Comparison of ENCODE assay signal across 8 mouse cellular contexts in the genomic region with DNA sequence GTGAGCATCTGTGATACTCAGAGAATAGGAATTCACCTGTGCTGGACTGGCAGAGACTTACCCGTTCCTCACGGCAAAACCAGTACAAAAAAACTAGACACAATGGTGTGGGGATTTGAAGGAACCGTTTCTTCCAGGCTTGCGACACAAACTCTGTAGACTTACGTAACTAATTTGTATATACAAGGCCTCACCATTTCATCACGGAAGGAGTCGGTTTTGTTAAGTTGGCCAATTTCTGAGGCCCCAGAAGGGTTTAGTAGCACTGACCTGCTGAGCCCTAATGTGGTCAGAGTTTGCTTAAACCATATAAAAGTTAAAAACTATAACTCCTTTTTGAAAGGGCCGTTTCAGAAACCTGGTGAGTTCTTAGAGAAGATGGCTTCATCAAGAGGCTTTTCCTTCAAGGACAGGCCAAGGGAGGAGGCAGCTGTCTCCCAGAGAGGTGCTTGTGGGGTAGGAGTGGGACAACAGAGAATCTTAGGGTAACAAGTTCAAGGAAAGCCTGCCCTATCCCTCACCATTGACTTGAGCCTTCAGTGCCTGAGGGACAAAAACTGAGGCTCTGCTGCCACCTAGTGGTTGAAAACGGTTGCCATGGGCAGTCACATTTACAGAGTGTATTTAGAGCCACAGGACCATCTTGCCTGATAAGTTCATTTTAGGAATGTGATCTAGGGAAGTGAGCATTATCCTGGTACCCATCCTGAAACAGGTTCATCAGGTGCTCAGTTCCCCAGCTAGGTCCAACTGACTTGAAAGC.
DNase-seq lines count a peak whose midpoint lies in the region; ATAC-seq and TF ChIP-seq lines count a peak whose summit lies in the region.

No protein-coding gene starts in this region.

- no peaks in the 10 kb centered on the region for H3K9me3 ChIP-seq in heart, embryonic 10.5 days
- no peaks in the 10 kb centered on the region for H3K9me3 ChIP-seq in liver, embryonic 13.5 days (replicated peaks)
- H3K9me3 ChIP-seq in stomach, embryonic 15.5 days = no peaks in the 10 kb centered on the region

- no peak overlapping the region for H3K4me3 ChIP-seq in bone marrow, adult 2 months (replicated peaks; ENCODE audit: control insufficient read depth, low read depth, low read length)
- no peak overlapping the region for H3K4me3 ChIP-seq in embryonic fibroblast, embryonic 13.5 days (ENCODE audit: insufficient read depth, low read length)
- no peak overlapping the region for H3K4me3 ChIP-seq in heart, embryonic 10.5 days
- H3K4me3 ChIP-seq in liver, embryonic 13.5 days (replicated peaks) = no peak overlapping the region
- no peak overlapping the region for H3K4me3 ChIP-seq in stomach, embryonic 15.5 days (replicated peaks)

- ATAC-seq in liver, embryonic 13.5 days (ENCODE audit: low read depth) = 0 out of 2 replicates have a peak, but pooled peaks have one; percentile 29
- peak; percentile 43; the same call in 1 of the 2 replicates for ATAC-seq in stomach, embryonic 15.5 days (ENCODE audit: insufficient read depth, low FRiP score, low read depth)

- H3K27me3 ChIP-seq in heart, embryonic 10.5 days (ENCODE audit: insufficient read depth, poor library complexity, severe bottlenecking) = no peaks in the 10 kb centered on the region
- H3K27me3 ChIP-seq in liver, embryonic 13.5 days = no peaks in the 10 kb centered on the region
- H3K27me3 ChIP-seq in stomach, embryonic 15.5 days (replicated peaks) = no peaks in the 10 kb centered on the region

- no peak overlapping the region for H3K9ac ChIP-seq in liver, embryonic 13.5 days
- no peak overlapping the region for H3K9ac ChIP-seq in stomach, embryonic 15.5 days

- 31% methylated on average over 9 of the region's 9 CpGs for WGBS in bone marrow, adult 2 months
- WGBS in heart, embryonic 10.5 days = 68% methylated on average over 9 of the region's 9 CpGs
- WGBS in liver, embryonic 13.5 days (ENCODE audit: insufficient replicate concordance) = 51% methylated on average over 9 of the region's 9 CpGs
- WGBS in stomach, embryonic 15.5 days = 66% methylated on average over 9 of the region's 9 CpGs

- TF ChIP-seq POLR2A in bone marrow, adult 2 months (IDR thresholded peaks at IDR 0.05; ENCODE audit: borderline replicate concordance, control insufficient read depth, low read depth, low read length) = no peak
- no peak for TF ChIP-seq POLR2A in embryonic fibroblast, embryonic 13.5 days (IDR thresholded peaks at IDR 0.05; ENCODE audit: low read depth, low read length)

- H3K4me2 ChIP-seq in liver, embryonic 13.5 days = no peak overlapping the region
- no peak overlapping the region for H3K4me2 ChIP-seq in stomach, embryonic 15.5 days

- H3K27ac ChIP-seq in bone marrow, adult 2 months (ENCODE audit: control insufficient read depth, insufficient read depth, low read depth, low read length, poor library complexity) = peak overlapping the region; percentile 80
- no peak overlapping the region for H3K27ac ChIP-seq in embryonic fibroblast, embryonic 13.5 days (ENCODE audit: insufficient read depth, low read length)
- no peak overlapping the region for H3K27ac ChIP-seq in heart, embryonic 10.5 days
- no peak overlapping the region for H3K27ac ChIP-seq in liver, embryonic 13.5 days
- no peak overlapping the region for H3K27ac ChIP-seq in stomach, embryonic 15.5 days

- no peaks in the 10 kb centered on the region for H3K36me3 ChIP-seq in heart, embryonic 10.5 days
- no peaks in the 10 kb centered on the region for H3K36me3 ChIP-seq in liver, embryonic 13.5 days
- H3K36me3 ChIP-seq in stomach, embryonic 15.5 days = no peaks in the 10 kb centered on the region

- DNase-seq in CD4-positive helper T cell, adult 2 months (ENCODE audit: low read depth, low spot score) = peak; percentile 80
- peak; percentile 82 for DNase-seq in heart, embryonic 10.5 days (ENCODE audit: low spot score)
- peak; percentile 90 for DNase-seq in kidney, postnatal 10 days
- DNase-seq in liver, embryonic 13.5 days = peak; percentile 36
- peak; percentile 91 for DNase-seq in neural tube, embryonic 10.5 days (ENCODE audit: extremely low spot score, low spot score)

- peak; percentile 87 for TF ChIP-seq CTCF in bone marrow, adult 2 months (IDR thresholded peaks at IDR 0.05; ENCODE audit: control insufficient read depth, insufficient read depth, low read length)
- TF ChIP-seq CTCF in embryonic fibroblast, embryonic 13.5 days (IDR thresholded peaks at IDR 0.05; ENCODE audit: borderline replicate concordance, insufficient read depth, low read length) = peak; percentile 87

- H3K4me1 ChIP-seq in bone marrow, adult 2 months (ENCODE audit: control insufficient read depth, insufficient read depth, low read length) = peaks cover 3% of the 10 kb centered on the region
- no peaks in the 10 kb centered on the region for H3K4me1 ChIP-seq in embryonic fibroblast, embryonic 13.5 days (ENCODE audit: control insufficient read depth, insufficient read depth, low read length)
- H3K4me1 ChIP-seq in heart, embryonic 10.5 days = no peaks in the 10 kb centered on the region
- no peaks in the 10 kb centered on the region for H3K4me1 ChIP-seq in liver, embryonic 13.5 days (replicated peaks)
- no peaks in the 10 kb centered on the region for H3K4me1 ChIP-seq in stomach, embryonic 15.5 days

Comparison
In these comparisons a context has a peak if more than half of its experiments do, and no peak if none do; other contexts are left out.
1. DNase-seq: peak in every context shown above with its lines; median percentile 91 in neural tube, embryonic 10.5 days; 90 in kidney, postnatal 10 days; 82 in heart, embryonic 10.5 days; 80 in CD4-positive helper T cell, adult 2 months; 36 in liver, embryonic 13.5 days.